Comparison of ENCODE assay signal across 7 mouse cellular contexts in the genomic region with DNA sequence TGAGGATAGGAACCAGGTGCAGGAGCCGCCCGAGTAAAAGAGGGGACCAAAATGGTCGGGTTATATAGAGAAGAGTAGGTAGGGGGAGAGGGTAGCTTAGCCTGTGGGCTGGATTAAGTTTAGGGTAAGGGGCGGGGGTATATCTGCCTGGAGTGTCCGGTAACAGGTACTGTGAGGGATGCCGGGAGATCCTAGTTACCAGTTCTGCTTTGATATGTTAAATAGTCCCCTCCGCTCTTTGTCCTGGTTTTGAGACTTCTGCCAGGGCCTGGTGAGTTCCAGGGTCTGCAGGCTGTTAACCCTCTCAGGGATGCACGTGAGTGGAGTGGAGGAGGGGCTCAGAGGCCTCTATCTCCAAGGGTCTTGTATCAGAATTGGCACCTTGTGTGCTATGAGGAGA. TPM values are rescaled to one million over a fixed set of nuclear protein-coding genes. Genes with fewer than 3 reads are reported as not detected.
DNase-seq lines count a peak whose midpoint lies in the region; ATAC-seq and TF ChIP-seq lines count a peak whose summit lies in the region.

No protein-coding gene starts in this region.

- no peak for DNase-seq in thymus, postnatal 4 days
- no peak for DNase-seq in adrenal gland, adult 18-20 months (ENCODE audit: low spot score in 2 of 2)

- TF ChIP-seq CTCF in embryonic fibroblast, embryonic 13.5 days (IDR thresholded peaks at IDR 0.05; ENCODE audit: borderline replicate concordance, insufficient read depth, low read length): no peak

- H3K4me3 ChIP-seq in megakaryocyte, embryonic 14.5 days (replicated peaks): peak overlapping the region; percentile 94
- H3K4me3 ChIP-seq in embryonic fibroblast, embryonic 13.5 days (ENCODE audit: insufficient read depth, low read length): peak overlapping the region; percentile 91
- H3K4me3 ChIP-seq in limb, embryonic 12.5 days (replicated peaks): peak overlapping the region; percentile 95
- H3K4me3 ChIP-seq in stomach, embryonic 16.5 days (replicated peaks; ENCODE audit: low read length): peak overlapping the region; percentile 85

- peak overlapping the region; percentile 57; the same call in 1 of the 2 replicates for H3K27ac ChIP-seq in embryonic fibroblast, embryonic 13.5 days (ENCODE audit: insufficient read depth, low read length)
- H3K27ac ChIP-seq in limb, embryonic 12.5 days: peak overlapping the region; percentile 100; the same call in 1 of the 2 replicates
- H3K27ac ChIP-seq in stomach, embryonic 16.5 days (ENCODE audit: low read length): peak overlapping the region; percentile 98; the same call in 1 of the 2 replicates

- H3K9ac ChIP-seq in limb, embryonic 12.5 days (replicated peaks): peak overlapping the region; percentile 99
- H3K9ac ChIP-seq in stomach, embryonic 16.5 days (ENCODE audit: low read length): peak overlapping the region; percentile 90

- no peaks in the 10 kb centered on the region for H3K9me3 ChIP-seq in megakaryocyte, embryonic 14.5 days
- H3K9me3 ChIP-seq in limb, embryonic 12.5 days: no peaks in the 10 kb centered on the region
- no peaks in the 10 kb centered on the region for H3K9me3 ChIP-seq in stomach, embryonic 16.5 days (replicated peaks; ENCODE audit: control insufficient read depth, low read length)

- H3K4me1 ChIP-seq in megakaryocyte, embryonic 14.5 days: peaks cover 68% of the 10 kb centered on the region
- peaks cover 12% of the 10 kb centered on the region for H3K4me1 ChIP-seq in embryonic fibroblast, embryonic 13.5 days (ENCODE audit: control insufficient read depth, insufficient read depth, low read length)
- peaks cover 62% of the 10 kb centered on the region for H3K4me1 ChIP-seq in limb, embryonic 12.5 days (replicated peaks)
- peaks cover 55% of the 10 kb centered on the region for H3K4me1 ChIP-seq in stomach, embryonic 16.5 days (ENCODE audit: control insufficient read depth, insufficient read depth, low read length)

- 5% methylated on average over 8 of the region's 8 CpGs for WGBS in limb, embryonic 12.5 days
- 13% methylated on average over 8 of the region's 8 CpGs for WGBS in stomach, embryonic 16.5 days

- no peak for TF ChIP-seq POLR2A in embryonic fibroblast, embryonic 13.5 days (IDR thresholded peaks at IDR 0.05; ENCODE audit: low read depth, low read length)

- H3K4me2 ChIP-seq in limb, embryonic 12.5 days: peak overlapping the region; percentile 89
- peak overlapping the region; percentile 81 for H3K4me2 ChIP-seq in stomach, embryonic 16.5 days (ENCODE audit: low read depth, low read length)

- ATAC-seq in megakaryocyte, adult 5-6 weeks (ENCODE audit: poor library complexity, severe bottlenecking): no peak
- ATAC-seq in limb, embryonic 12.5 days (ENCODE audit: insufficient number of reproducible peaks, insufficient read depth, low FRiP score, low TSS enrichment, low read depth): no peak
- ATAC-seq in stomach, embryonic 16.5 days (ENCODE audit: insufficient read depth, low FRiP score): no peak

- no peaks in the 10 kb centered on the region for H3K27me3 ChIP-seq in megakaryocyte, embryonic 14.5 days (replicated peaks)
- peaks cover 3% of the 10 kb centered on the region for H3K27me3 ChIP-seq in limb, embryonic 12.5 days
- no peaks in the 10 kb centered on the region; the same call in 1 of the 2 replicates for H3K27me3 ChIP-seq in stomach, embryonic 16.5 days (ENCODE audit: control insufficient read depth, insufficient read depth, low read length)

- H3K36me3 ChIP-seq in megakaryocyte, embryonic 14.5 days (replicated peaks; ENCODE audit: low read length): peaks cover 47% of the 10 kb centered on the region
- H3K36me3 ChIP-seq in limb, embryonic 12.5 days: peaks cover 47% of the 10 kb centered on the region
- no peaks in the 10 kb centered on the region; the same call in 1 of the 2 replicates for H3K36me3 ChIP-seq in stomach, embryonic 16.5 days (ENCODE audit: control insufficient read depth, insufficient read depth, low read length)

RNA-seq across cellular contexts. Expression of a gene that starts 3.3 kb away (rescaled TPM):
- 177 and 233 TPM in 2 replicates for polyA plus RNA-seq in megakaryocyte, embryonic 14.5 days (2012; ENCODE audit: insufficient read depth, low replicate concordance)
- 30.3 and 37.4 TPM in 2 replicates for total RNA-seq in megakaryocyte, adult 5-6 weeks (2015)
- 50.8 and 57.3 TPM in 2 replicates for total RNA-seq in megakaryocyte, adult 5-6 weeks (2017)
- polyA plus RNA-seq in embryonic fibroblast, embryonic 13.5 days (2011; ENCODE audit: insufficient read length, low read depth, missing spikeins): 102 and 125 TPM in 2 replicates
- polyA plus RNA-seq in limb, embryonic 12.5 days (2016; fragmentation: Nextera tagmentation; extraction: Ambion mirVana): 75.8 and 139 TPM in 2 replicates
- 15.1 and 16.2 TPM in 2 replicates for polyA plus RNA-seq in stomach, embryonic 16.5 days (2015; fragmentation: Nextera tagmentation; extraction: Ambion mirVana)
- total RNA-seq in adrenal gland, adult 18-20 months (2021): 10 to 100 TPM; 46.4 to 72.2 TPM

RNA-seq across cellular contexts. Expression of a gene that starts 37.8 kb away (rescaled TPM):
- polyA plus RNA-seq in megakaryocyte, embryonic 14.5 days (2012; ENCODE audit: insufficient read depth, low replicate concordance): 7.1 and 9.2 TPM in 2 replicates
- 22.8 and 25.3 TPM in 2 replicates for total RNA-seq in megakaryocyte, adult 5-6 weeks (2015)
- total RNA-seq in megakaryocyte, adult 5-6 weeks (2017): 72.2 and 83.3 TPM in 2 replicates
- polyA plus RNA-seq in embryonic fibroblast, embryonic 13.5 days (2011; ENCODE audit: insufficient read length, low read depth, missing spikeins): 12.6 and 17.2 TPM in 2 replicates
- polyA plus RNA-seq in limb, embryonic 12.5 days (2016; fragmentation: Nextera tagmentation; extraction: Ambion mirVana): 18.1 and 20.0 TPM in 2 replicates
- 18.4 and 21.7 TPM in 2 replicates for polyA plus RNA-seq in stomach, embryonic 16.5 days (2015; fragmentation: Nextera tagmentation; extraction: Ambion mirVana)
- 10 to 100 TPM in 1 of 2 experiments, 1 to 10 TPM in 1; 6.7 to 10.7 TPM for total RNA-seq in adrenal gland, adult 18-20 months (2021)

RNA-seq across cellular contexts. Expression of a gene that starts 38.8 kb away (rescaled TPM):
- polyA plus RNA-seq in megakaryocyte, embryonic 14.5 days (2012; ENCODE audit: insufficient read depth, low replicate concordance): not detected in 2 replicates
- not detected in 2 replicates for total RNA-seq in megakaryocyte, adult 5-6 weeks (2015)
- not detected in 2 replicates for total RNA-seq in megakaryocyte, adult 5-6 weeks (2017)
- not detected in 2 replicates for polyA plus RNA-seq in embryonic fibroblast, embryonic 13.5 days (2011; ENCODE audit: insufficient read length, low read depth, missing spikeins)
- polyA plus RNA-seq in limb, embryonic 12.5 days (2016; fragmentation: Nextera tagmentation; extraction: Ambion mirVana): not detected in 2 replicates
- polyA plus RNA-seq in stomach, embryonic 16.5 days (2015; fragmentation: Nextera tagmentation; extraction: Ambion mirVana): 0.05 and 0.21 TPM in 2 replicates
- total RNA-seq in adrenal gland, adult 18-20 months (2021): not detected
